Mouse (Mus musculus): ENCODE measurements around the gene Bmp6. TPM values are rescaled to one million over a fixed set of nuclear protein-coding genes. Genes with fewer than 3 reads are reported as not detected.

Bmp6 gene
- total and polyA plus RNA-seq, 2 experiments from 2014 or later, result 3.8 to 16.3 TPM

DNA sequence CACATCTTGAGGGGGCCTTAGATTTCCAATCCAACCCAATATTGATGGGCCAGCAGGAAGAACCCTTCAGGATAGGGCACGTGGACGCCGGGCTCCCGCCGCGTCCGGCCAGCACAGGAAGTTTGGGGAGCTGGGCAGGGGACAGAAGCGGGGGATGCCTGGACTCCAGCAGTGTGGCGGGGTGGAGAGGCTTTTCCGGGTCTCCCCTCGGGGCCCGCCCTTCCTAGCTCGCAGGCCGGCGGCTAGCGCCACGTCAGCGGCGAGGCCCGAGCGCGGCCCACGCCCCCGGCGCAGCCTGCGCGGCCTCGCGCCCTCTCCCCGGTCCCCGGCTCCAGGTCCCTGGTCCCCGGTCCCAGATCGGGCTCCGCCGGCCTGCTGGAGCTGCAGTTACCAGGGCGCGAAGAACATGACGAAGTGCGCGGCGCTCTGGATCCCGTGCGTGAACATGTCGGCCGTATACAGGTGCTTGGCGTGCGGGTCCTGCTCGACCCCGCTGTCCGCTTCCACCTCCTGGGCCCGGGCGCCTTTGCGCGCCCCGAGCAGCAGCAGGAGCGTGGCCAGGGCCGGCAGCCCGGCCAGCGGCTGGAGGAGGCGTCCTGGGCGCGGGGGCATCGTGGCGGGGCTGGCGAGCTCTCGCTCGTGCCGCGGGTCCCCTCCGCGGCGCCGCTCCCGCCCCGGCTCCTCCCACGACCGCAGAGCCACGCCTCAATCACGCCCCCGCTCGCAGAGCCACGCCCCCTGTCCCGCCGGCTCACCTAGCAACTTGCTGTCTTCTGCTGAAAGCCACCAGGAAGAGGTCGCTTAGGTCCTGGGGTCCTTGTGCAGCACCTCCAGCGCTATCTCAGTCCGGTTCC is 183.1 kb downstream of the Bmp6 start:
- H3K9ac ChIP-seq, result peak overlapping the region; percentile 90
- peak; percentile 80 for DNase-seq
- no peaks in the 10 kb centered on the region; the same call in 1 of the 2 replicates for H3K4me1 ChIP-seq (ENCODE audit: insufficient read depth)
- 4% methylated on average over 81 of the region's 87 CpGs for WGBS
- peak overlapping the region; percentile 75 for H3K4me3 ChIP-seq (ENCODE audit: low read depth, low read length)
- no peak for TF ChIP-seq CTCF (IDR thresholded peaks at IDR 0.05; ENCODE audit: low read depth)
- peak; percentile 92 for ATAC-seq
- H3K36me3 ChIP-seq (ENCODE audit: insufficient read depth), result no peaks in the 10 kb centered on the region; the same call in 1 of the 2 replicates
- no peaks in the 10 kb centered on the region for H3K9me3 ChIP-seq (ENCODE audit: low read length)
- no peaks in the 10 kb centered on the region for H3K27me3 ChIP-seq (ENCODE audit: insufficient read depth, low read length)
- H3K27ac ChIP-seq (ENCODE audit: low read depth, low read length), result peak overlapping the region; percentile 78
- peak overlapping the region; percentile 81 for H3K4me2 ChIP-seq (ENCODE audit: low read depth)

DNA sequence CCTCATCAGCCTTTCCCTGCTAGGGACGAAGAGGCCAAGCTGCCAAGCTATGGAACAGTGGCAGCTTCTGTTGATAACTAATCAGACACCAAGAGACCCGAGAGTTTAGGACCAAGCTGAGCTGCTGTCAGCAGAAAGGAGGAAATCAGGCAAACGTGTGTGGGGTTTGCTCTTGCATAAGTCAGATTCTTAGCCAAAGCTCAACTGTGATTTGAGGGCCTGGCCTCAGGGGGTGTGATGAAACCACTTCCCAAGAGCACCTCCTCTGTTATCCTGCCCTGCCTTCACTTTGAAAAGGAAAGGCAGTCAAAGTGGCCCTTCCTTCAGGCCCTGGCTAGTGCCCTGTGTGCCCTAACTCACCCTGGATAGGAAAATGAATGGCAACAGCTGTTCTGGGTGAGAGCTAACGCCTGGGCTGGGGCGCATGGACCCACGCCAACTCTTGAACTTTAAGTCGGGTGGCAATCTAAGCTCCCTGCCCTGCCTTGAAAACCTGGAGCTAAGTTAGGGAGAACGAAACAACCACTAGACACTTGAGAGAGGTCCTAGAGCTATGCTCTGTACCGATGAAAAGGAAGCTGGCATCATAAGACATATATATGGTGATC is 183.9 kb downstream of the Bmp6 start, which contains the start of gene Txndc5:
Gene Txndc5 (minus strand): TSS at position 138 of the 608 bp plus-strand sequence.
- Histone ChIP-seq H3K27ac (ENCODE audit: low read depth, low read length) (peak within 1 kb of the TSS; percentile 78), H3K36me3 (ENCODE audit: insufficient read depth) (no peaks in the 10 kb centered on the region), H3K27me3 (ENCODE audit: insufficient read depth, low read length) (no peaks in the 10 kb centered on the region), H3K9ac (peak within 1 kb of the TSS; percentile 90), H3K4me2 (ENCODE audit: low read depth) (peak within 1 kb of the TSS; percentile 81), H3K9me3 (ENCODE audit: low read length) (no peaks in the 10 kb centered on the region), H3K4me3 (ENCODE audit: low read depth, low read length) (peak within 1 kb of the TSS; percentile 75), H3K4me1 (ENCODE audit: insufficient read depth) (no peaks in the 10 kb centered on the region; the same call in 1 of the 2 replicates)
- TF ChIP-seq CTCF (IDR thresholded peaks at IDR 0.05; ENCODE audit: low read depth), result no peak
- ATAC-seq (peak; percentile 28), DNase-seq (no peak)
- WGBS, result 53% methylated on average over 9 of the region's 9 CpGs

DNA sequence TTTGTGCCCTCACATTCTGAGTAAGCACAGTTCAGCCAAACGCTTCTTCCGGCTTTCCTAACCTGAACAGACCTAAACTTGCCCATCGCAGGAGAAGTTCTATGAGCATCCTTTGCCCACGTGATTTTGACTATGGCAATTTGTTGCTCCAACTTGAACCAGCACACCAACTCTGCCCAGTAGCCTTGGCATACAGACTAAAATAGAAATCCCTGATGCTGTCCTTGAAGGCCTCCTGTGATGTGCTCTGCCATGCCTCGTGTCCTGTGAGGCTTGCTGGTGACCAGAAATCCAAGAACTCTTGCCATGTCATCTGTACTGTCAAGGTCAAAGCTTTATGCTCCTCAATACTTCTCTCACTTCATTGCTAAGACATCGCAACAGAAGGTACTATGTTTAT is 184.7 kb downstream of the Bmp6 start:
- TF ChIP-seq CTCF (IDR thresholded peaks at IDR 0.05; ENCODE audit: low read depth), result no peak
- 92% methylated on average over 6 of the region's 6 CpGs for WGBS
- no peak overlapping the region for H3K9ac ChIP-seq

DNA sequence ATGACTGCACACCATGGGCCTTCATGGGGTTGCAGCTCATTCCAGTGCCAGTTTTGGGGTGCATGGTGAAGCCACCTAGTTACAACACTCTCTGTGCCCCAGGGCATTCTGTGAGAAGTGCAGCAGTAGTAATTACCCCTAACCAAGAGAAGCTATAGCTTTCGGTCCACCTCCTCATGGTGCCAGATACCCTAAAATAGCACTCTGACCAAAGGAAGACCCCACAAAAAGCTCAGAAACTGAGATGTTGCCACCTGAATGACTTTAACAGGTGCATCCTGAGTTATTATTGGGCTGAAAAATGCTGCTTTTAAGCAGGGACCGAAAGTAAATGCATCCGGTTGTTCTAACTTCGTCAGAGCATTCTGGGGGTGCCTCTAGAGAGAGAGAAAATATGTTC is 186.6 kb downstream of the Bmp6 start:
- DNase-seq, result no peak
- Histone ChIP-seq H3K36me3 (ENCODE audit: insufficient read depth) (no peaks in the 10 kb centered on the region), H3K27ac (ENCODE audit: low read depth, low read length) (no peak overlapping the region), H3K9ac (no peak overlapping the region), H3K9me3 (ENCODE audit: low read length) (no peaks in the 10 kb centered on the region), H3K27me3 (ENCODE audit: insufficient read depth, low read length) (no peaks in the 10 kb centered on the region), H3K4me2 (ENCODE audit: low read depth) (no peak overlapping the region), H3K4me1 (ENCODE audit: insufficient read depth) (no peaks in the 10 kb centered on the region; the same call in 1 of the 2 replicates), H3K4me3 (ENCODE audit: low read depth, low read length) (no peak overlapping the region)
- no peak for TF ChIP-seq CTCF (IDR thresholded peaks at IDR 0.05; ENCODE audit: low read depth)
- no peak for ATAC-seq
- 96% methylated on average over 4 of the region's 4 CpGs for WGBS

More for the DNA sequence above, 184.7 kb downstream of the Bmp6 start:
- no peaks in the 10 kb centered on the region for H3K9me3 ChIP-seq (ENCODE audit: low read length)
- H3K27me3 ChIP-seq (ENCODE audit: insufficient read depth, low read length), result no peaks in the 10 kb centered on the region
- no peaks in the 10 kb centered on the region for H3K36me3 ChIP-seq (ENCODE audit: insufficient read depth)
- ATAC-seq (no peak), DNase-seq (no peak)
- H3K4me3 ChIP-seq (ENCODE audit: low read depth, low read length), result no peak overlapping the region
- no peaks in the 10 kb centered on the region; the same call in 1 of the 2 replicates for H3K4me1 ChIP-seq (ENCODE audit: insufficient read depth)
- H3K27ac ChIP-seq (ENCODE audit: low read depth, low read length), result no peak overlapping the region
- H3K4me2 ChIP-seq (ENCODE audit: low read depth), result no peak overlapping the region

DNA sequence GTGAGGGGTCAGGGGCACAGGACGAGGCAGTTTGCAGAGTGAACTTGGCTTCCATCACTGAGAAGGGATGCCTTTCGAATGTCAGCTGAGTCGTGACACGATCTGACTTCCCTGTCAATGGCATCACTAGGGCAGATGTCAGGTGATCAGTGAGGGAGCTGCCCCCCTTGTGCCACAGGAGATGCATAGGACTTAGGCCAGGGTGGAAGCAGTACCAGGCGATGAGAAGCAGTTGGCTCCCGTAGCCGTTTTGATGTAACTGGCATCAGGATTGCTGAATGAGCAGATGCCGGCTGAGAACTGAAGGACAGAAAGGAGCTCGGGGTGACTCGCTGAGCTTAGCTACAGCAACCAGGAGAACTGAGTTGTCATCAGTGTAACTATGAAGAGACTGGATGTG is 188.6 kb downstream of the Bmp6 start:
- H3K4me1 ChIP-seq (ENCODE audit: insufficient read depth), result no peaks in the 10 kb centered on the region; the same call in 1 of the 2 replicates
- H3K27me3 ChIP-seq (ENCODE audit: insufficient read depth, low read length), result no peaks in the 10 kb centered on the region
- no peak overlapping the region for H3K27ac ChIP-seq (ENCODE audit: low read depth, low read length)
- ATAC-seq (no peak), DNase-seq (no peak)
- 88% methylated on average over 10 of the region's 10 CpGs for WGBS
- H3K4me2 ChIP-seq (ENCODE audit: low read depth), result no peak overlapping the region
- no peak for TF ChIP-seq CTCF (IDR thresholded peaks at IDR 0.05; ENCODE audit: low read depth)
- H3K9ac ChIP-seq, result no peak overlapping the region
- H3K9me3 ChIP-seq (ENCODE audit: low read length), result no peaks in the 10 kb centered on the region
- no peaks in the 10 kb centered on the region for H3K36me3 ChIP-seq (ENCODE audit: insufficient read depth)
- H3K4me3 ChIP-seq (ENCODE audit: low read depth, low read length), result no peak overlapping the region

DNA sequence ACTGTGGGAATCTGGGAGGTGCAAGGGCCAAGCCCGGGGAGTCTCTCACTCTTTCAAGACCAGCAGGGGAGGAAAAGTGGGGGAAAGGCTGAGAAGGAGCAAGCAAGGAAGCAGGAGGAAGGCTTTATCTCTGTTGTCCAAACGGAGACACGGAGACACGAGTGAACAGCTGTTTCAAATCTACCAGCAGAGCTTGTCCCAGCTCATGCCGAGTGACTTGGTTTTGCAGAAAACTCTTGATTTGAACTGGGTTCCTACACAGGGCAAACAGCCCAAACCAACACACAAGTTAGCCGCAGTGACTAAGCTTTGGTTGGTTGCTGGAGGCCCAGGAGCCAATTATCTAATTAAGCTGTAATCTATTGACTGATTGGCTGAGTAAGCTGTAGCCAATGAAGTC is 189.1 kb downstream of the Bmp6 start:
- Histone ChIP-seq H3K4me1 (ENCODE audit: insufficient read depth) (no peaks in the 10 kb centered on the region), H3K9ac (no peak overlapping the region), H3K27ac (ENCODE audit: low read depth, low read length) (no peak overlapping the region), H3K4me2 (ENCODE audit: low read depth) (no peak overlapping the region), H3K9me3 (ENCODE audit: low read length) (no peaks in the 10 kb centered on the region), H3K27me3 (ENCODE audit: insufficient read depth, low read length) (no peaks in the 10 kb centered on the region), H3K36me3 (ENCODE audit: insufficient read depth) (no peaks in the 10 kb centered on the region), H3K4me3 (ENCODE audit: low read depth, low read length) (no peak overlapping the region)
- no peak for TF ChIP-seq CTCF (IDR thresholded peaks at IDR 0.05; ENCODE audit: low read depth)
- DNase-seq (no peak), ATAC-seq (no peak)
- 62% methylated on average over 6 of the region's 6 CpGs for WGBS

DNA sequence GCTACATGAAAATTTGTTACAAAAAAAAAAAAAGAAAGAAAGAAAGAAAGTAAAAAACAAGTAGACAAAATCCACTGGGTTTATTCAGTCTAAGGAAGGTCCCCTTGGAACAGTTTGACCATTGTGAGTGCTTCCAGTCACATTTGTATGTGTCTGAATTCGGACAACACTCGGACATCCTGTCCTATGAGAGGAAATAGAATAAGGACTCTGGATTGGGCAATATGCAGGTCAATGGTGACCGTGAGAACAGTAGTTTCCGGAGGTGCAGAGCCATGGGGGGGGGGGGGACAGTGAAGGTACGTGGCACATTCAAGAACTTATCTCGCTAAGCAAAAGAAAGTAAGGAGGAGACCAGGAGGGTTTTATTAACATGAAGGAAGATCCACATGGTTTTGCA is 189.8 kb downstream of the Bmp6 start:
- H3K36me3 ChIP-seq (ENCODE audit: insufficient read depth), result no peaks in the 10 kb centered on the region
- DNase-seq (no peak), ATAC-seq (no peak)
- H3K4me3 ChIP-seq (ENCODE audit: low read depth, low read length), result no peak overlapping the region
- H3K9me3 ChIP-seq (ENCODE audit: low read length), result no peaks in the 10 kb centered on the region
- H3K27ac ChIP-seq (ENCODE audit: low read depth, low read length), result no peak overlapping the region
- no peak for TF ChIP-seq CTCF (IDR thresholded peaks at IDR 0.05; ENCODE audit: low read depth)
- no peak overlapping the region for H3K4me2 ChIP-seq (ENCODE audit: low read depth)
- no peaks in the 10 kb centered on the region for H3K27me3 ChIP-seq (ENCODE audit: insufficient read depth, low read length)
- H3K9ac ChIP-seq, result no peak overlapping the region
- no peaks in the 10 kb centered on the region for H3K4me1 ChIP-seq (ENCODE audit: insufficient read depth)
- 85% methylated on average over 6 of the region's 6 CpGs for WGBS

All from forebrain, postnatal 0 days (tissue).